Mouse (Mus musculus): Measurements from ENCODE around the gene Gpr84.
A peak's percentile ranks its signal among the peaks of the same experiment; 100 is the strongest.

Gpr84 gene

GRCm38 (mm10) chr15:103305792-103306645 lies 4.4 kb downstream of the Gpr84 start:
- DNase-seq = peak; percentile 67

GRCm38 (mm10) chr15:103305070-103305678 lies 5.2 kb downstream of the Gpr84 start:
- DNase-seq = peak; percentile 99

GRCm38 (mm10) chr15:103304616-103304969 lies 5.8 kb downstream of the Gpr84 start:
- no peak for DNase-seq

DNA sequence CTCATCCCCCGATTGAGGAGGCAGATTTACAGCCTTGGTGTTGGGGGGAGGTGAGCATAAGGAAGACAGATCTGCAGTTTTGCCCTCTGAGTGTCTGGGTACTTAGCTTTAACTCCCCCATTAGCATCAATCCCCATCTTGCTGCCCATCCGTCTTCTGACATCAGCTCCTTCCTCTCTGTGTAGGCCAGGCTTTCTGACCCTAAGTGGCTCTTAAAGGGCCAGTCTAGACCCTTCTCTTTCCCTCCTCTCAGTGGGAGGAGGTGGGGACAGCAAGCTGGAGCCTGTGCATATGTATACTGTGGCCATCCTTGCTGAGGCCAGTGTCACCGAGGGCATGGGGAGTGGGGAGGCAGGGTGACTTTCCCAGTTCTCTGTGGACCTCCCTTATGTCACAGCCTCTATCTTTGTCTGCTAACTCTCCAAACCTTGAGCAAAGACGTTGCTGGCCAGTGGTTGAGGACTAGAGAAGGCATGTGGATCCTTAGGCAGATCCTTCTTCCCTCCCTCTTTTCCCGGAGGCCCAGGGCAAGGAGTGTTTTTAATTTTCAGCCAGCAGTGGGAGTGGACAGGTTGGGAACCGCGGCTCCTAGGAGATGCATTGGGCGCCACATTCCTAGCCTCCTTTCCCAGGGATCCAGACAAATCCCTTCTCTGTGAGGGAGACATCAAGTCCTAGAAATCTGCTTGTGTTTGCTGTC lies 6.3 kb downstream of the Gpr84 start:
- DNase-seq = no peak

- no peak for DNase-seq
Observed at GRCm38 (mm10) chr15:103302341-103303021, 7.9 kb downstream of the Gpr84 start.

GRCm38 (mm10) chr15:103301547-103302340 lies 8.7 kb downstream of the Gpr84 start:
- DNase-seq = no peak

DNA sequence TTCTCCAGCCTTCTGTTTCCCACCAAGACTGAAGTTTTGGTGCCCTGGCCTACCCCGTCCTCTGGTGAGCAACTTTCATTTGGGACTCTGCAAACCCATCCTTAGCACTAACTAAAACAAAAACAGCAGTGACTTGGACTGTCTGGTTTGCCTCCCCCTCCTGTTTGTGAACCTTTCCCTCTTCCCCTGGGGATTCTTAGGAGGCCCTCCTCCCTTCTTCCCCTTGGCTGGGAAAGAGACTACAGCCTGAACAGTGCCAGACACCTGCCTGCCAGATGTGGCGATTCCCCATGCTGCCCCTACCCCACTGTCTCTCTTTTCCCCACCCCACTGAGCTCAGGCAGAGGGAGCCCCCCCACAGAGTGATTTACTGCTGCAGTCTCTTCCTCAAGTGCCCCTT lies 9.4 kb downstream of the Gpr84 start:
- no peak for DNase-seq

GRCm38 (mm10) chr15:103300560-103300959 lies 9.9 kb downstream of the Gpr84 start:
- no peak for DNase-seq

DNA sequence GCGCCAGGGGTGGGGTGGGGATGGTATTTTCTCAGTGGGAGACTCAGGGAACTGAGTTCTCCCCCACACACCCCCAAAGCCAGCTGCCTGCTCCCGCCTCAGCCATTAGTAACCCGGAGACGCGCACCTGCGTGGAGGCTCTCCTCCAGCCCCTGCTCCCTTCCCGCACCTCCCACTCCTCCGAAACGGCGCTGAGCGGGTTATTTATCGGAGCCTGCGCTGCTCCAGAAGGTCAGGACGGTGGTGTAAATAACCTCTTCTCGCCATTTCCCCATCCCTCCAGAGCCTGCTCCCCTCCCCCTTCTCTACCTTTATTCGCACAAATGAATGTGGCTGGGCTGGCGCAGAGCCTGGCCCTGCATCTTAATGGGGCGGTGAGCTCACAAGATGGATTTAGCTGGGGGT lies 10.3 kb downstream of the Gpr84 start:
- no peak for DNase-seq

- no peak for DNase-seq
Observed at GRCm38 (mm10) chr15:103299644-103300043, 10.8 kb downstream of the Gpr84 start.

- no peak for DNase-seq
Observed at GRCm38 (mm10) chr15:103298861-103299616, 11.4 kb downstream of the Gpr84 start.

GRCm38 (mm10) chr15:103298026-103298425 lies 12.4 kb downstream of the Gpr84 start:
- DNase-seq = no peak

DNA sequence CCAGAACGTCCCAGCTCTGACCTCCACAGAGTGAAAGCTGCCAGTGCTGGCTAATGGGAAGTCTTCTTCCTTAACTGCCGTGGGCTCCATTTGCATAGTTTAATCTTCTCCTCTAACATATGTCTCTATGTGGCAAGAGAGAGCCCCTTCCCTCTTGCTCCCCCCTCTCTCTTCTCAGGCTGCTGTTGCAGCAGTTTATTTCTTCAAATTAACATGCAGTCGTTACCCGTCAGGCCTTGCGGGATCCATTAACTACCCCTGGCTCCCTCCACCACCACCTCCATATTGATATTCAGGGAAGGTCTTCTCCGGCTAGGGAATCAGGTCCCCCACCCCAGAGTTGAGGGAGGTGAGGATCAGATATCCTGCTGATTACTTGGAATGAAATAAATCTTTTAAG lies 13.1 kb downstream of the Gpr84 start:
- DNase-seq = no peak

DNA sequence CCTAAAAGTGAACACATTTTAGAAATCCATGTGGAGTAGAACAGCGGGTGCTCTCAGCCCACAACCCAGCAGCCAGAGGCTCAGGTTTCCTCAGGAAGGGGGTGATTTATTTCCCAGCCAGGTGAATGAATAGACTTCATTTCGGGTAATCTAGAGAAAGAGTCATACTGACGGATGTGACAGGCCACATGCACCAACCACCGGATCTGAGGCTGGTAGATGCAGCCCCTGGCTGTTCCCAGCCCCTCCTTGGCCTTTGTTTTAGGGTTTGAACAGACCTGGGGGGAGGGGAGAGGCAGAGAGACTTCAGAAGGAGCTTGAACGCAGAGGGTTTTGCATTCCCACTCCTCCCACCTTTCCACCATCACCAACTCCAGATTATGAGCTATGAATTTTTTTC lies 14.6 kb downstream of the Gpr84 start:
- no peak for DNase-seq

DNA sequence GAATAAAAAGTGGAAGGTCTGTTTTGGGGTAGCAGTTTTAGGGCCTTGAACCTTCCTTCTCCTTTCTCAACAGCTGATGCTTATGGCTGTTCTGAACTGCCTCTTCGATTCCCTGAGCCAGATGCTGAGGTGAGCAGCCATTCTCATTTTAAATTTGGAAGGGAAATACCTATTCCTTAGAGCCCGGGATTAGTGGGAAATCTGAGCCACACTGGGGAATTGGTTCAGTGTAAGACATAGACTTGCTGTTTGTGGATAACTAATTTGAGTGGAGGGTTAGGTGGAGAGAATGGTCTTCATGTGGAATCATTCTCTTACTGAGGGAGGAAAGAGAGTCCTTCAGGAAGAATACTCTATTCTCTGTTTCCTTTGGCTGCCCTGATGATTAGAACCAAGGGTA lies 15.8 kb downstream of the Gpr84 start:
- DNase-seq = no peak

DNA sequence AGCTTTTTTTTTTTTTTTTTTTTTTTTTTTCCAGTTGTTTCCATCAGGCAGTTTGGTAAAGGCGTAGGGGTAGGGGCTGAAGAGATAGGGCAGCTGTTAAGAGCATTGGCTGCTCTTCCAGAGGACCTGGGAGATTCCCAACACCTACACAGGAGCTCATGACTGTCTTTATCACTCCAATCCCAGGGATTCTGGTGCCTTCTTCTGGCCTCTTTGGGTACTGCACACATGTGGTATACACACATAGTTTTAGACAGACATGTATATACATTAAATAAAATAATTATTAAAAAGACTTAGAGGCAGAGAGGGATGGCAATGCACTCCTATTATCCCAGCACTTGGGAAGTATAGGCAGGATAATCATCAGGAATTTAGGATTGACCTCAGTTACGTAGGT lies 17.0 kb downstream of the Gpr84 start:
- no peak for DNase-seq

DNA sequence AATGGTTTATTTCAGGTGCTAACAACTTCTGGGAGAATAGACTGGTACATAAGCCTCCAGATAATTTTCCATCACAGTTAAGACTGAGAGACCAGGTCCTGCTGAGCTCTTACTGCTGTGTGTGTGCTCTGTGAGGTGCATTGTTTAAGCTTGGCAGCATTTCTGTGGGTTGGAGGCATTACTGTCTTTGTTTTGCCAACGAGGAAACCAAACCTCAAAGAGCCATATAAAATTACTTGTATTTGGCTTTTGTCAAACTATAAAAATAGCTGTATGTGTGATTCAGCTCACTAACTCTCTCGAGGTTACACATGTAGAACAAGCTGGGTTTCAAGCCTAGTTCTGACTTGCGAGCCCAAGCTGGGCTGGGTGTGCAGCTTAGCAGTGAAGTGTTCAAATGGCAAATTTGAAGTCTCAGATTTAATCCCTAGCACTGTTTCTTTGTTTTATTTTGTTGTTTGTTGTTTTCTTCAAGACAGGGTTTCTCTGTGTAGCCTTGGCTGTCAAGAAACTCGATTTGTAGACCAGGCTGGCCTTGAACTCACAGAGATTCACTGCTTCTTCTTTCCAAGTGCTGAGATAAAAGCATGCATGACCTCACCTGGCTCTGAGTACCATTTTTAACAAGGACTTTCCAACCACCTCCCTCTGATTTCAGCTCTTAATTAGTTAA lies 17.6 kb downstream of the Gpr84 start:
- no peak for DNase-seq

GRCm38 (mm10) chr15:103290843-103291242 lies 19.6 kb downstream of the Gpr84 start:
- DNase-seq = no peak

GRCm38 (mm10) chr15:103290417-103290816 lies 20.0 kb downstream of the Gpr84 start:
- DNase-seq = no peak

DNA sequence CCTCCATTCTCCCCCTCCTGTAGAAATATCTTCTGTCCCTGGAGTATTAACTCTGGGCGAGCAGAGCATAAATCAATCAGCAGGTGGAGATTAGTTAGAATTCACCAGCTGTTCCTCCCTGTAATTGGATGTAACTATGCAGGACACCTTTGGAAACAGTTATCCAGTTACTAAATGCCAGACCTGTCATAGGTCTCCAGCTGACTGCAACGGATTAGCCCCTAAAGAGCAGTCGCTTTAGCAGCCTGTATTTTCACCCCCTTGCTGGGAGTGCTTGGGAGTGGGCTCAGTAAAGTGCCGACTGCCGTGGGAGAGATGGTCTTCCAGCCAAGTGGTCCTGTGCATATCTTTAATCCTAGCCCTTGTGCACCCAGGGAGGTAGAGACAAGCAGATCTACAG lies 20.8 kb downstream of the Gpr84 start:
- DNase-seq = no peak

DNA sequence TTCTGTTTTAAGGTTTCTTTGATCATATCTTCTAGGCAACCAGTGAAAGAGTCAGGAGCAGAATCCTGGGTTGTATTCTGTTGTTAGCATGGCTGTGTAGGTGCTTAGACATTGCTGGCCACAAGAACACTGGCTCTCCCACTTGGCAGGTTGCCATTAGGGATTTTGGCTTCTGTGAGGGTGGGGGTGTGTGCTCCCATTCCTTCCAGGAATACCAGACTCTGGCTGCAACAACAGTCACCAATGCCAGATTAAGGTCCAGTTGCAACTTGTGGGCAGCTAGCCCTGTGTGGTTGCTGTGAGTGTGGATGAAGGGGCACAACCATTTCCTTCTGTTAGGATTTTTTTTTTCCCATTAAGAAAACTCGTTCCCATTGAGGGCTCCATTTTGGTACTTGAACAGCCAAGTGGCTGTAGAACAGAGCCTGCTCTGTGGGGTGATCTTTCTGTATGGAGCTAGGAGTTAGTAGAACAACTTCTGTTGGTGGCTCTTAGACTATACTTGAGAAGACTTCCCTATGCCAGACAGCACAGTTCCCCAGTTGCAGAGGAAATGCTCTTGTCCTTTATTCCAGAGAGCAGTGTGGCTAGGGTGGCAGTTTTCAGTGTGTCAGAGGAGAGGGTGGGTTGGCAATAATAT lies 24.5 kb downstream of the Gpr84 start:
- DNase-seq = peak; percentile 60

Data from kidney, postnatal 14 days (tissue).